Mouse (Mus musculus) embryonic fibroblast, embryonic 13.5 days (primary cell): Measurements from ENCODE around the gene Fam160b1.

Experiments
- CTCF ChIP-seq: IDR thresholded peaks from 2 replicates; pipeline ENCODE4 v1.5.1; 2011; ENCODE audit warnings: mild to moderate bottlenecking, control low read depth, low read length, moderate library complexity, borderline replicate concordance; ENCODE audit not compliant: insufficient read depth
- POLR2A ChIP-seq: IDR thresholded peaks from 2 replicates; pipeline ENCODE4 v1.6.1; 2011; ENCODE audit warnings: low read depth, mild to moderate bottlenecking, control low read depth, low read length, moderate library complexity

- TF ChIP-seq CTCF (no peak), POLR2A (no peak)
Observed at GRCm38 (mm10) chr19:57327679-57328078, 32.8 kb upstream of the Fam160b1 start.
